Mouse (Mus musculus) adrenal gland, postnatal 36 days (tissue): Measurements from ENCODE around the gene Tmem79. TPM values are rescaled to one million over a fixed set of nuclear protein-coding genes. Genes with fewer than 3 reads are reported as not detected.
"Not testable (repeated sequence)": the region's sequence is repeated elsewhere in the genome, so short reads cannot be mapped to it uniquely, and the experiment has no call there.

ENCODE experiments used
- DNase-seq, 2 experiments: peaks; one replicate each; pipeline ENCODE4 v3.0.0; 2021; ENCODE audit warnings: mixed read lengths in 1 of 2
- total RNA-seq, 2 experiments: library from RNA; stranded (reverse); gene quantifications; 2 replicates each; pipeline ENCODE4 v1.2.3; 2021

Gene Tmem79
- total RNA-seq, 2 experiments from 2014 or later = 9.8 to 13.9 TPM

GRCm38 (mm10) chr3:88354396-88355165 lies 18.6 kb upstream of the Tmem79 start:
- DNase-seq = peak; percentile 56 to 77

DNA sequence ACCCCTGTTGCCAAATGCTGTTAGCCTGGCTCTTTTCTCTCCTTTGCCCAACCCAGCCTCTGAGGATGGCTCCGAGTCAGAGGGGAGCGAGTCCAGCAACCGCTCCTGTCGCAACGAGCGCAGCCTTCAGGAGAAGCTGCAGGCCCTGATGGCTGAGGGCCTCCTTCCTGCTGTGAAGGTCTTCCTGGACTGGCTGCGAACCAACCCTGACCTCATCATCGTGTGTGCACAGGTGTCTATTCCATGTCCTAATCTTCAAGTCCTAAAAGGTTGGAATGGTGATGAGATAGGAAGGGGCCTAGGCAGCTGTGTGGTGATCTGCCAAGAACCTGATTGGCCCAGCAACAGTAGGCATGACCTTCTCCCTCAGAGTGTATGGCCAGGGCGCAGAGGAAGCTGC lies 17.0 kb upstream of the Tmem79 start:
- no peak for DNase-seq

DNA sequence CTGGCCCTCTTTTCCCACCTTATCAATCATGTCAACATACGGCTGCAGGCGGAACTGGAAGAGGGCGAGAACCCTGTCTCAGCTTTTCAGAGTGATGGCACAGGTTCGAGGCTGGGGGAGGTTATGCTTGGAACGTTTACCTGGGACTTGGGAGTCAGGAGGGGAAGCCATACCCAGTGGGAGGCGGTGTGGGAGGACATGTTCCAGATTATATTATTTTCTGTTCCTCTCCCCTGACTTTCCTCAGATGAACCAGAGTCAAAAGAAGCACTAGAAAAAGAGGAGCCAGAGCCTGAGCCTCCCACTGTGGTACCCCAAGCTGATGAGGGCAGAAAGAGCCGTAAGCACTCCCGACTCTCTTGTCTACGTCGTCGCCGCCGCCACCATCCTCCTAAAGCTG lies 14.8 kb upstream of the Tmem79 start:
- DNase-seq = no peak

DNA sequence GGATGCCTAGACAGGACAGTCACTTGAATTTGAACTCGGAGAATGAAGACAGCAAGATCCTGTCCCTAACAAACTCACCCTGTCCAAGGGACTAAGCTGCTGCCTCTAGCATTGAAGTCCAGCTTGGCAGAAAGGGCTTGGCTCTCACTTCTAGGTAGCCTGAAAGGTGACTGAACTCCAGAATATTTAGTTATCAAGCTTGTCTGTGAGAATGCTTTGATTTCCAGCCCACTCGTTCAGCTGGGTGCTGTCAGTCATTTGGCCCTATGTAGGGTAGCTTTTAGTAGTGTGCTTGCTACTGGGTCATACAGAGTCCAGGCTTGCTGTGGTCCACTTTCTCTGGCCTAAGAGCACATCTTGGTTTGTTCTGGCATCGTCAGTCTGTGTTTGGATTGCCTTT lies 3.1 kb upstream of the Tmem79 start:
- DNase-seq = no peak

GRCm38 (mm10) chr3:88338316-88338715 lies 2.4 kb upstream of the Tmem79 start:
- no peak for DNase-seq

- no peak for DNase-seq
These were observed 1.5 kb upstream of the Tmem79 start for GRCm38 (mm10) chr3:88337367-88338020.

- DNase-seq = peak; percentile 35 to 55
These were observed 403 bp downstream of the Tmem79 start for GRCm38 (mm10) chr3:88335436-88336053.

DNA sequence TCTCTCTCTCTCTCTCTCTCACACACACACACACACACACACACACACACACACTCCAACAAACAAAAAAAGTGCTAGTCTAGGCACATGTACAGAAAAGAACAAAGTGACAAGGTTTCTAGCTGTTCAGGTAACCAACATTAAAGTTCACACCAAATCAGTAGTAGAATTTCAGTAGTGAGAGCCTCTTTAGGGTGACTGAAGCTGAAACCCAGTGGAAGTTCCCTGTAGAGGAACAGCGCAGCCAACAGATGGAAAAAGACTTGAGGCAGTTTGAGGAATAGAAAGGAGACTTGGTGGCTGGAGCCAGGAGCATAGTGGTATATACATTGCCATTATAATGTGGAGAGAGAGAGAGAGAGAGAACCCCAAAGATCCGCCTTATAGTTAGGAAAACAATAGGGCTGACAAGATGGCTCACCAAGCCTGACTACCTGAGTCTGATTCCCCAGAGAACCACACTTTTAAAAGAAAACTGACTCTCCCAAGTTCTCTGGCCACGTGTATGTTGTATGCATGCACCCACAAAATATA lies 979 bp downstream of the Tmem79 start:
- no peak for DNase-seq

DNA sequence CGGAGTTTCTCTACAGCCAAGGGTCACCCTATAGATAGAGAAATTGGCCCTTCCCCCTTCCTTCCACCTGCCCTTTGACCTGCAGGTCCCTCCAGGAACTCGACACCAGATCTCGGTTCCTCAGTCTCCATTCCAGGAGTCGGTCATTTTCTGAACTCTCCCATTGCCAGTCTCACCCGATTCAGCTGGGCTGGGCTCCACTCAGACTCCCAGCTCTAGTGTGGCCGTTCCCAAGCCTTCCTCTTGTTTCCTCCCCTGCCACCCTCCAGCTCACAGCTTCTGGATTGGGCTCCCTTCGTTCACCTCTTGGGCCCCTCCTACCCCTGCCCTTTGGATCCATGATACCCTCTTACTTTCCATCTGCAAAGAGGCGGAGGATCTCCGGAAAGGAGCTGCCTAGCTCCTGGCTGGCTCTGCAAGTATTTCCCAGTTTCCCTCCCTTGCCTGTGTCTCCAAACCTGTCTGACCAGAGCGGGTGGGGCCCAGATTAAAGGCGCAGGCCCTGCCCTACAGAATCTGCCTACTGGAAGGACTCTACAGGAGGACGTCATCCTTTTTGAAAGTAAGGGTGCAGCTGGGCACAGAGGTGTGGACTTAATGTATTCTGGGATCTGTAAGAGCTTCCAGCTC lies 1.8 kb downstream of the Tmem79 start:
- DNase-seq = no peak

- DNase-seq = peak; percentile 57 to 77
These were observed 4.7 kb downstream of the Tmem79 start for GRCm38 (mm10) chr3:88331282-88331681.

DNA sequence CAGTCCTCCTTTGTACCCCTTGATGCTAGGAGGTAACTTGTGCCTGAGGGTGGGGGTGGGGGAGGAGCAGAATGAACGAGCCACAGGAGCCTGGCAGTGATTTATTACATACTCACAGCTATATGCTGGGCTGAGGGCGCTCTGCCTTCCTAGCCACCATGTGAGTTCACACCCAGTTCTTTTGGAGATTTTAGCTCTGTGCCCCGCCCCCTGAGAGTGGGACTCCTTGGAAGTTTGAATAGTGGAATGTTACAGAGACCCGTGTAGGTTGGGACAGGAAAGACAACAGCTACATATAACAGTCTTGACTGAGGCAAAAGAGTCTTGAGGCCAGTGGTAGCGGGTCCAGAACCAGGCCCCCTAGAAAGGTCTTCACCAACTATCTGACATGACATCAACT lies 7.0 kb downstream of the Tmem79 start:
- DNase-seq = no peak

GRCm38 (mm10) chr3:88324951-88325405 lies 11.0 kb downstream of the Tmem79 start, which contains the start of gene Glmp:
Gene Glmp (plus strand): TSS chr3:88325023.
- peak; percentile 62 to 74 for DNase-seq

- DNase-seq = no peak
These were observed 36.8 kb downstream of the Tmem79 start for GRCm38 (mm10) chr3:88299172-88299571.

- no peak for DNase-seq
These were observed 38.6 kb downstream of the Tmem79 start for GRCm38 (mm10) chr3:88297321-88297851.

DNA sequence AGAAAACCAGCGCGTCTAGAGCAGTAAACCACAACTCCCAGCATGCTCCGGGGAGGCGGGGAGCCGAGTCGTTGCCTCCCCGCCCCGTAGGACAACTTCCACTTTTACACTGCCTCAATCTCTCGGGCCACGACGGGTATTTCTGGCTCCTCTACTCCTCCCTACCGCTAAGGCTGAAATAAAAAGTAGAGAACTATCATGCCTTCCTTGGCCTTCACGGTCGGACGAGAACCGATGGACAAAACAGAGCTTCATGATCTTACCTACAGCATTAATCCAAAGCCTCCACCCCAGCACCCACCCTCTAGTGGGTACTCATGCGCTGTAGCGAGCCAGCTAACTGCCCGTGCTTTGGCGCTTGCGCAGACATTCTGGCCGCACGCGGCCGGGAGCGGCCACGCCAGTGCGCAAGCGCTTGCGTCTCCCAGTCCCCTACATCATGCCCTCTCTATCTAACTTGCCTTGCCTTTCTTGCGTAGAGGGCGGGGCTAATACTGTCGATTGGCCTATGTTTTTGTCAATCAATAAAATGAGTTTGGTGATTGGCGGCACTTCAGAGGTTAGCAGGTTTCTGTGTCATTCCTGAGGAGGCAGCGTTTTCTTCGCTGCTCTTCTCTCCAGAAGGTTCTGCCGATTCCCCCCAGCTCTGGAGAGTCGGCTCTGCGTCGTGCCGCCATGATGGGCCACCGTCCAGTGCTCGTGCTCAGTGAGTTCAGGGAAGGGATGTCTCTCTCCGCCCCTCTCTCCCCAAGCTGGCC lies 39.2 kb downstream of the Tmem79 start, which contains the start of the genes Tsacc and Cct3:
Gene Tsacc, minus strand, starts transcription at position 439 of the 758 bp plus-strand sequence.
Gene Cct3, plus strand, starts transcription at position 556 of the 758 bp plus-strand sequence.
- DNase-seq = peak; percentile 96

DNA sequence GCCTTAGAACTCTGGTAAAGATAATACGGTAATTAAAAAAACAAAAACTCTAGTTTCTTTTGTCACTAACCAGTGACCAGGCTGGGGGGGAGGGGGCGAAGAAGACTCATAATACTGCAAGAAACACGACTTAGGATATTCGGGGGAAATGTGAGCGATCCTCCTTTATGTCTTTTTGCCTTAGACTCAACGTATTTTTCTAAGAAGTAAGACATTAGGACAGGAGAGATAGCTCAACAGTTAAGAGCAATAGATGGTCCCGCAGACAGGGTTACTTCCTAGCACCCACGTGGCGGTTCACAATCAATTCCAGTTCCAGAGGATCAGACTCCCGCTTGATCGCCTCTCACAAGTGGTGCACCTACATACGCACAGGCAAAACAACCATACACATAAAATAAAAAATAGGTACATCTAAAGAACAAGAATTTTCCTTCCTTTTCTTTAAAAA lies 39.8 kb downstream of the Tmem79 start:
- DNase-seq = no peak

DNA sequence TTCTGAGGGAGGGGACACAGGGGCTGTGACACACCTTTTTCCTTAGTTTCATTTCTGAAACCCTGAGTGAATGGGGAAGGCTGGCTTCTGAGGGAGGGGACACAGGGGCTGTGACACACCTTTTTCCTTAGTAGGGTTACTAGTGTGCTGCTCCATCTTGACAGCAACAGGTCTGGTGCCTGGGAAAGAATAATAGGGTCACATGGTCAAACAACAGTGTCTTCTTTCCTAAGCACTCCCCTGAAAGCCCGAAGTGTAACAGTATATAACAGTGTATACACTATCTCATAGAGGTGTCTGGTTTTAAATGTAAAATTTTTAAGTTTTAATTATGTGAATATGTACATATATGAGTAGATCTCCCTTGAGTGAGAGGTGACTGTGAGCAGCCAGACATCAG lies 40.7 kb downstream of the Tmem79 start:
- not testable (repeated sequence) for DNase-seq

DNA sequence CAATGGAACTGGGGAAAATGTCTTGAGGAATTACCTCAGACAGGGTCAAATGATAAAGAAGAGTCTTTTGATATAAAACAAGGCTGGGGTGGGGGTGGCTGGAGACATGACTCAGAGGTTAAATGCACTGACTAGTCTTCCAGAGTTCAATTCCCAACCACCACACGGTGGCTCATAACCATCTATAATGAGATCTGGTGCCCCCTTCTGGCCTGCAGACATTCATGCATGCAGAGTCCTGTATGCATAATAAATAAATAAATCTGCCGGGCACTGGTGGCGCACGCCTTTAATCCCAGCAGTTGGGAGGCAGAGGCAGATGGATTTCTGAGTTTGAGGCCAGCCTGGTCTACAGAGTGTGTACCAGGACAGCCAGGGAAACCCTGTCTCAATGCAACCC lies 44.0 kb downstream of the Tmem79 start:
- peak; percentile 32 to 56 for DNase-seq

DNA sequence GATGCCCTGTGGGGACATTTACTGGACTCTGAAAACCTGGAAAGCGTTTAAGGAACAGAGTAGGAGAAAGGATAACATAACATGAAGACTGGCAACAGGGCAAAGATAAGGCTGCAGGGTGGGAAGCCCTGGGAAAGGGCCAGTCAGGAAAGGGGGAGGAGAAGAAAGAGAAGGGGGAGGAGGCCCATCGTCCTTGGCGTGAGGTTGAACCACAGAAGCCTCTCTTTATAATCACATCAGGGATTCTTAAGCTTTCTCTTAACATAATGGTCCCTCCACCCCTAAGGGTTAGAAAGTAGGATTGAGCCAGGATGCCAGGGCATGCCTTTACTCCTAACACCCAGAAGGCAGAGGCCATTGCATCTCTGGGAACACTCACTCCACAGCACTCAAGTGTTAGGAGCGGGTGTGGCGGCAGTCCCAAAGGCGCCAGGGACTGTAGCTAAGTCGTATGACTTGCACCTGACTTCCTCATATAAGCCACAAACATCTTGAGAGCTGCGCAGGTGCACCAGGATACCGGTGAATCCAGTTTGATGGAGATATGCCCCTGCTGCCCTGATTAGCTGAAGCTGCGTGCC lies 47.7 kb downstream of the Tmem79 start:
- not testable (repeated sequence) for DNase-seq

DNA sequence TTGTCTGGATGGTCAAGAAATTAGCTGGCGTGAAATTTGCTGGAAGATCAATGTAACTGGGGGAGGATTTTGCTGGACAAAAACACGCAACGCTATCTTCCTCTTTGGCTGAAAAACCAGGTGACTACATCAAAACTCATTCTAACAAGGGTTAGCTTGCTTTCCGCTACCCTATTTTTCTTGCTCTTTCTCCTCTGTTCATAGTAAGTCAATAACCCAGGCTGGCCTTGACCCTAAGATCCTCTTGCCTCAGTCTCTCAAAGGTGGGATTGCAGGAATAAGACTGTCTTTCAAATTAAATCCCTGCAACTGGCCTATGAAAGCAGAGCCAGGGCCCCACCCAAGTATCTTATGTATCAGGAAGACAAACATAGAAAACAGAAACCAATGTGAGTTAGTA lies 48.8 kb downstream of the Tmem79 start, which contains the start of gene Gm38392:
Gene Gm38392, minus strand, starts transcription at position 101 of the 400 bp plus-strand sequence.
- DNase-seq = no peak

- not testable (repeated sequence) for DNase-seq
These were observed 50.4 kb downstream of the Tmem79 start for GRCm38 (mm10) chr3:88285565-88285895.
